Mouse (Mus musculus): ENCODE measurements around the gene Arfgap2.

The Arfgap2 gene

GRCm38 (mm10) chr2:91308680-91309079, 43.9 kb downstream of the Arfgap2 start:
- in situ Hi-C loops (cut with MboI, MseI) = no loop called here

GRCm38 (mm10) chr2:91309546-91309945, 44.8 kb downstream of the Arfgap2 start:
- in situ Hi-C loops (cut with MboI, MseI) = no loop called here

- in situ Hi-C loops (cut with MboI, MseI) = no loop called here
Observed at GRCm38 (mm10) chr2:91312578-91313311, 48.0 kb downstream of the Arfgap2 start.

- in situ Hi-C loops (cut with MboI, MseI) = no loop called here
Observed at GRCm38 (mm10) chr2:91314184-91314583, 49.4 kb downstream of the Arfgap2 start.

GRCm38 (mm10) chr2:91320559-91321529, 56.1 kb downstream of the Arfgap2 start:
- in situ Hi-C loops (cut with MboI, MseI) = no loop called here

- in situ Hi-C loops (cut with MboI, MseI) = no loop called here
Observed at GRCm38 (mm10) chr2:91321923-91322322, 57.1 kb downstream of the Arfgap2 start.

- in situ Hi-C loops (cut with MboI, MseI) = no loop called here
Observed at GRCm38 (mm10) chr2:91322490-91322889, 57.7 kb downstream of the Arfgap2 start.

GRCm38 (mm10) chr2:91324346-91324745, 59.6 kb downstream of the Arfgap2 start:
- in situ Hi-C loops (cut with MboI, MseI) = no loop called here

- in situ Hi-C loops (cut with MboI, MseI) = no loop called here
Observed at GRCm38 (mm10) chr2:91324761-91325421, 60.1 kb downstream of the Arfgap2 start.
